Mouse (Mus musculus) cortical plate, adult 2 months (tissue): ENCODE results near the gene Btk. TPM values are rescaled to one million over a fixed set of nuclear protein-coding genes. Genes with fewer than 3 reads are reported as not detected.

Source experiments
- H3K27ac ChIP-seq: fragments of 200-500 bp; 2 replicates; pipeline ENCODE4 v1.5.1; 2012; ENCODE audit warnings: low read length, control low read depth, inconsistent platforms; ENCODE audit not compliant: insufficient read depth
- H3K4me1 ChIP-seq: fragments of 200-500 bp; 2 replicates; pipeline ENCODE4 v1.6.1; 2011; ENCODE audit warnings: low read length; ENCODE audit not compliant: control insufficient read depth, insufficient read depth
- H3K4me3 ChIP-seq: fragments of 200-500 bp; 2 replicates; pipeline ENCODE4 v1.5.1; 2011; ENCODE audit warnings: mild to moderate bottlenecking, low read length, control low read depth; ENCODE audit not compliant: insufficient read depth
- CTCF ChIP-seq: fragments of 200-500 bp; IDR thresholded peaks from 2 replicates; pipeline ENCODE4 v1.5.1; 2011; ENCODE audit warnings: mild to moderate bottlenecking, control low read depth, low read length; ENCODE audit not compliant: insufficient read depth; ENCODE audit errors: extremely low read depth
- POLR2A ChIP-seq: fragments of 200-500 bp; IDR thresholded peaks from 2 replicates; pipeline ENCODE4 v1.6.1; 2011; ENCODE audit warnings: mild to moderate bottlenecking, low read length, control low read depth; ENCODE audit not compliant: insufficient read depth; ENCODE audit errors: extremely low read depth
- polyA plus RNA-seq: library from polyadenylated mRNA; depleted of rRNA; stranded (reverse); fragments of >200 nt; gene quantifications from 2 replicates; pipeline ENCODE4 v1.2.3, GENCODE M21; 2012; rRNA removed

Btk gene
- polyA plus RNA-seq, 1 experiment, result 0.94 TPM

DNA sequence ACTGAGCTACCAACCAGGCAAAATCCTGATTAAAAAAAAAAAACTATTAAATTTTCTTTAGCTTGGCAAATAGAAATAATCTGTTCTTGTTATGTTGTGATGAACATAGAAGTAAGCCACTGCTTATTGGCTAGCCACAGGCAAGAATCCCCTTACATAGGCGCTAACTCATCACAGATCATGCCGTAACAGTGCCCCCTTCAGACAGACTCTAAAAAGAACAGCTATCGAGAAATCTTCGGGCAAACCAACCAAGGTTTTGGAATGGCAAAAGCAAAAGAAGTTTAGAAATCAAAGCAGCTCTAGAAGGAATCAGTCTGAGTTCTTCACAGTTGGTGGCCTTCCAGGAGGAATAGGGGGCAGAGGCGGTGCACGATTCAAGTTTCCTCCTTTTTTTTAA, 75.4 kb downstream of the Btk start:
- TF ChIP-seq POLR2A (no peak), CTCF (no peak)
- H3K27ac ChIP-seq, result no peak overlapping the region
- no peak overlapping the region for H3K4me3 ChIP-seq
- no peaks in the 10 kb centered on the region for H3K4me1 ChIP-seq

- TF ChIP-seq CTCF (no peak), POLR2A (no peak)
- Histone ChIP-seq H3K27ac (no peak overlapping the region), H3K4me3 (no peak overlapping the region), H3K4me1 (no peaks in the 10 kb centered on the region)
Observed at GRCm38 (mm10) chrX:134500651-134501050, 82.7 kb downstream of the Btk start.

Other genes with a start within 250 kb of the Btk start
- gene Drp2, start 179.0 kb downstream of the Btk start, polyA plus RNA-seq, result 49.8 and 52.4 TPM in 2 replicates
- 0.13 TPM in 1 of 2 replicates, not detected in the other for gene Taf7l, start 107.1 kb downstream of the Btk start, polyA plus RNA-seq
- 14.8 and 17.0 TPM in 2 replicates for gene Timm8a1, start 41.7 kb downstream of the Btk start, polyA plus RNA-seq
- 541 and 586 TPM in 2 replicates for gene Rpl36a, start 2.1 kb upstream of the Btk start, polyA plus RNA-seq
- gene Gla, start 17.6 kb upstream of the Btk start, polyA plus RNA-seq, result 6.6 and 7.6 TPM in 2 replicates
- 109 and 114 TPM in 2 replicates for gene Hnrnph2, start 17.6 kb upstream of the Btk start, polyA plus RNA-seq
- gene Armcx4, start 102.9 kb upstream of the Btk start, polyA plus RNA-seq, result 13.8 and 15.5 TPM in 2 replicates
- gene Armcx1, start 134.4 kb upstream of the Btk start, polyA plus RNA-seq, result 71.6 and 74.8 TPM in 2 replicates
- gene Armcx6, start 167.8 kb upstream of the Btk start, polyA plus RNA-seq, result 5.9 and 7.4 TPM in 2 replicates
- gene Armcx3, start 173.0 kb upstream of the Btk start, polyA plus RNA-seq, result 57.9 and 61.9 TPM in 2 replicates
- 44.5 and 45.9 TPM in 2 replicates for gene Armcx2, start 225.7 kb upstream of the Btk start, polyA plus RNA-seq